ENCODE assay signal across 20 mouse cellular contexts in genomic region chr12:43300504-43300903, GRCm38 (mm10).
"Had no signal": no experiment of that assay in that cellular context is flagged by ENCODE, and none has a peak within 500 bp of the region (broad histone marks: within the 10 kb centered on the region; RNA-seq: fewer than 3 reads in every experiment).

No protein-coding gene starts in this region.

- ATAC-seq: liver, postnatal 0 days; lung, postnatal 0 days; midbrain, embryonic 15.5 days had no signal

- H3K4me3 ChIP-seq: liver, embryonic 15.5 days; lung, embryonic 15.5 days; midbrain, embryonic 10.5 days; midbrain, embryonic 12.5 days; midbrain, embryonic 15.5 days; myocyte; neural tube, embryonic 13.5 days; neural tube, embryonic 15.5 days had no signal

- DNase-seq: liver, postnatal 0 days; lung, adult 2 months; lung, postnatal 4 days; retina, postnatal 1 day; right cerebral cortex, adult 18-20 months; right cerebral cortex, postnatal 25 days; right cerebral cortex, postnatal 4 days; spleen, adult 18-20 months; thymus, adult 2 months; thymus, postnatal 25 days; thymus, postnatal 4 days had no signal

- H3K4me1 ChIP-seq: liver, embryonic 15.5 days; lung, embryonic 15.5 days; midbrain, embryonic 10.5 days; midbrain, embryonic 12.5 days; midbrain, embryonic 15.5 days; neural tube, embryonic 13.5 days; neural tube, embryonic 15.5 days had no signal

- H3K9me3 ChIP-seq: liver, embryonic 15.5 days; lung, embryonic 15.5 days; midbrain, embryonic 10.5 days; midbrain, embryonic 12.5 days; midbrain, embryonic 15.5 days; neural tube, embryonic 13.5 days; neural tube, embryonic 15.5 days had no signal

- H3K4me2 ChIP-seq: liver, embryonic 15.5 days; lung, embryonic 15.5 days; midbrain, embryonic 12.5 days; midbrain, embryonic 15.5 days; neural tube, embryonic 13.5 days; neural tube, embryonic 15.5 days had no signal

- H3K27ac ChIP-seq: liver, embryonic 15.5 days; lung, embryonic 15.5 days; midbrain, embryonic 10.5 days; midbrain, embryonic 12.5 days; midbrain, embryonic 15.5 days; neural tube, embryonic 13.5 days; neural tube, embryonic 15.5 days had no signal

- H3K36me3 ChIP-seq: liver, embryonic 15.5 days; lung, embryonic 15.5 days; midbrain, embryonic 10.5 days; midbrain, embryonic 12.5 days; midbrain, embryonic 15.5 days; neural tube, embryonic 13.5 days; neural tube, embryonic 15.5 days had no signal

- H3K27me3 ChIP-seq: liver, embryonic 15.5 days; lung, embryonic 15.5 days; midbrain, embryonic 12.5 days; midbrain, embryonic 15.5 days; neural tube, embryonic 13.5 days; neural tube, embryonic 15.5 days had no signal

- H3K9ac ChIP-seq: liver, embryonic 15.5 days; liver, postnatal 0 days; lung, embryonic 15.5 days; midbrain, embryonic 12.5 days; midbrain, embryonic 15.5 days; neural tube, embryonic 13.5 days; neural tube, embryonic 15.5 days had no signal
